In the genomic region with DNA sequence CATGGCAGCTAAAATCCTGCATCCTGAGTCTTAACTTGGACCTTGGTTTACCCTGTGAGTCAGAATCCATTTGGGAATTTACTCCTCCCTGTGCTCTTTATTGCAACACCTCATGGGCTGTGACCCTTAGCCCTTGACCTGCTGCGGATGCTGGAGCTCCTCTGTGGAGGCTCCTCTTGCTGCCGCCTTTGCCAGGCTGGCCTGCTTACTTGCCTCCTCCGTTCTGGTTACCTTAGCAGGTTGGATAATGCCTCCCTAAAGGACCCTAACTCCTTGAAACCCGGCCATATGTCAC, we compare ENCODE assay signal across 14 mouse cellular contexts. TPM values are rescaled to one million over a fixed set of nuclear protein-coding genes. Genes with fewer than 3 reads are reported as not detected.
DNase-seq lines count a peak whose midpoint lies in the region; ATAC-seq lines count a peak whose summit lies in the region.
"Had no signal": no experiment of that assay in that cellular context is flagged by ENCODE, and none has a peak within 500 bp of the region (broad histone marks: within the 10 kb centered on the region; RNA-seq: fewer than 3 reads in every experiment).

No protein-coding gene starts in this region.

- DNase-seq in 3134 (ENCODE audit: extremely low read depth, insufficient read length, low spot score): peak; percentile 44
- DNase-seq in adipocyte (ENCODE audit: low spot score): peak; percentile 39
- peak; percentile 38 for DNase-seq in intestine, embryonic 14.5 days (ENCODE audit: low spot score)
- DNase-seq in frontal cortex, postnatal 25 days (ENCODE audit: low spot score in 2 of 2): no peak
- no peak for DNase-seq in left cerebral cortex, adult 8-10 months (ENCODE audit: low spot score in 2 of 2)
- DNase-seq in urinary bladder, adult 2 months (ENCODE audit: low spot score): no peak
- DNase-seq: cerebellum, adult 9-10 months; heart, postnatal 4 days; midbrain, embryonic 14.5 days had no signal

- H3K4me3 ChIP-seq in intestine, embryonic 14.5 days (ENCODE audit: low read depth, low read length): no peak overlapping the region
- no peak overlapping the region for H3K4me3 ChIP-seq in liver, embryonic 16.5 days (ENCODE audit: low read depth, low read length)
- H3K4me3 ChIP-seq: neural tube, embryonic 12.5 days had no signal

- H3K27ac ChIP-seq in intestine, embryonic 14.5 days (ENCODE audit: low read depth): no peak overlapping the region
- H3K27ac ChIP-seq in liver, embryonic 16.5 days (ENCODE audit: low read length): no peak overlapping the region; the same call in 1 of the 2 replicates
- H3K27ac ChIP-seq: neural tube, embryonic 12.5 days had no signal

- WGBS in intestine, embryonic 14.5 days: 73% methylated on average over 4 of the region's 4 CpGs
- WGBS in liver, embryonic 16.5 days (ENCODE audit: insufficient replicate concordance): 70% methylated on average over 4 of the region's 4 CpGs

- no peak for ATAC-seq in intestine, embryonic 14.5 days (replicated peaks; ENCODE audit: low FRiP score, low TSS enrichment, low read depth)
- peak; percentile 67 for ATAC-seq in liver, embryonic 16.5 days (ENCODE audit: low read depth)

- no peak overlapping the region for H3K4me2 ChIP-seq in intestine, embryonic 14.5 days (ENCODE audit: low read length)
- H3K4me2 ChIP-seq in liver, embryonic 16.5 days (ENCODE audit: low read depth, low read length): no peak overlapping the region
- H3K4me2 ChIP-seq: neural tube, embryonic 12.5 days had no signal

- H3K4me1 ChIP-seq in intestine, embryonic 14.5 days (replicated peaks; ENCODE audit: control insufficient read depth, insufficient read depth, low read length): no peaks in the 10 kb centered on the region
- no peaks in the 10 kb centered on the region; the same call in 1 of the 2 replicates for H3K4me1 ChIP-seq in liver, embryonic 16.5 days (ENCODE audit: control insufficient read depth, low read depth, low read length)
- H3K4me1 ChIP-seq: neural tube, embryonic 12.5 days had no signal

- no peaks in the 10 kb centered on the region for H3K27me3 ChIP-seq in intestine, embryonic 14.5 days (replicated peaks; ENCODE audit: control insufficient read depth, insufficient read depth, low read length)
- no peaks in the 10 kb centered on the region for H3K27me3 ChIP-seq in liver, embryonic 16.5 days (ENCODE audit: control insufficient read depth, insufficient read depth, low read depth, low read length)
- H3K27me3 ChIP-seq: CH12.LX; neural tube, embryonic 12.5 days; Patski had no signal

- H3K36me3 ChIP-seq in intestine, embryonic 14.5 days (ENCODE audit: control insufficient read depth, insufficient read depth, low read length): peaks cover 2% of the 10 kb centered on the region; the same call in 1 of the 2 replicates
- no peaks in the 10 kb centered on the region for H3K36me3 ChIP-seq in liver, embryonic 16.5 days (ENCODE audit: control insufficient read depth, insufficient read depth)

- H3K9me3 ChIP-seq in intestine, embryonic 14.5 days (ENCODE audit: control insufficient read depth, low read length): 0 out of 2 replicates have a peak, but pooled peaks cover 5% of the 10 kb centered on the region
- H3K9me3 ChIP-seq in liver, embryonic 16.5 days (replicated peaks; ENCODE audit: control insufficient read depth, low read length): no peaks in the 10 kb centered on the region
- H3K9me3 ChIP-seq: neural tube, embryonic 12.5 days had no signal

- H3K9ac ChIP-seq in intestine, embryonic 14.5 days (ENCODE audit: low read length): no peak overlapping the region
- H3K9ac ChIP-seq in liver, embryonic 16.5 days (ENCODE audit: low read depth, low read length): no peak overlapping the region
- H3K9ac ChIP-seq: neural tube, embryonic 12.5 days had no signal

RNA-seq across cellular contexts. Expression of a gene that starts 31.7 kb away (rescaled TPM):
- polyA plus RNA-seq in intestine, embryonic 14.5 days (2014; fragmentation: Nextera tagmentation; extraction: Ambion mirVana): 1.1 TPM in 1 of 2 replicates, not detected in the other
- polyA plus RNA-seq in liver, embryonic 16.5 days (2015; fragmentation: Nextera tagmentation; extraction: Ambion mirVana): 86.1 and 125 TPM in 2 replicates
- not detected for total RNA-seq in left cerebral cortex, adult 8-10 months (2022)
- not detected in 2 replicates for polyA plus RNA-seq in urinary bladder, adult 2 months (2012; rRNA removed)
- total RNA-seq: CH12.LX had no signal
- polyA plus RNA-seq: brain, embryonic 14.5 days; midbrain, embryonic 14.5 days; Patski had no signal

Comparison
In these comparisons a context has a peak if more than half of its experiments do, and no peak if none do; other contexts are left out.
1. DNase-seq: peak in 3134 (single experiment), adipocyte (single experiment) and intestine, embryonic 14.5 days (single experiment); none in frontal cortex, postnatal 25 days (0 of 2), left cerebral cortex, adult 8-10 months (0 of 2) and urinary bladder, adult 2 months (single experiment).
2. RNA of a gene that starts 31.7 kb away (polyA plus RNA-seq): 86.1 to 125 TPM in liver, embryonic 16.5 days; 1.1 TPM in intestine, embryonic 14.5 days and not detected in urinary bladder, adult 2 months; every median in the first group is over 10 times any median in the second.